Mouse (Mus musculus) T-helper 1 cell (primary cell): ENCODE measurements around the gene Zfp112.

ENCODE experiments used
- in situ Hi-C: fragments of 300-600 bp; cut with MboI, MseI; formaldehyde crosslinking; loops from one replicate; pipeline ENCODE4 v1.15.1; 2025; ENCODE audit warnings: high pct_unique_total_duplicates

Zfp112 gene

GRCm38 (mm10) chr7:24112156-24112856 is at the start of gene Zfp112:
Zfp112 (plus strand) TSS chr7:24112314.
- in situ Hi-C loops = no loop called here

- in situ Hi-C loops = loop anchor here (10.0 kb wide), 1 partner anchor 50 kb away; no protein-coding TSS in a partner anchor
Measured at GRCm38 (mm10) chr7:24074424-24074823, 37.7 kb upstream of the Zfp112 start.

GRCm38 (mm10) chr7:24081634-24082431 is 30.3 kb upstream of the Zfp112 start, which contains the start of gene Zfp180:
Zfp180 (plus strand) TSS chr7:24081924.
- in situ Hi-C loops = no loop called here

- in situ Hi-C loops = no loop called here
Measured at GRCm38 (mm10) chr7:24082457-24083235, 29.5 kb upstream of the Zfp112 start.

- in situ Hi-C loops = no loop called here
Measured at GRCm38 (mm10) chr7:24086871-24087270, 25.2 kb upstream of the Zfp112 start.

- in situ Hi-C loops = no loop called here
Measured at GRCm38 (mm10) chr7:24087485-24088125, 24.5 kb upstream of the Zfp112 start.

GRCm38 (mm10) chr7:24104403-24104802 is 7.7 kb upstream of the Zfp112 start:
- in situ Hi-C loops = no loop called here

GRCm38 (mm10) chr7:24105144-24105703 is 6.9 kb upstream of the Zfp112 start:
- in situ Hi-C loops = no loop called here

GRCm38 (mm10) chr7:24110839-24111238 is 1.3 kb upstream of the Zfp112 start:
- in situ Hi-C loops = no loop called here

GRCm38 (mm10) chr7:24111772-24112155 is 350 bp upstream of the Zfp112 start:
- in situ Hi-C loops = no loop called here

GRCm38 (mm10) chr7:24113001-24113400 is 887 bp downstream of the Zfp112 start:
- in situ Hi-C loops = no loop called here

- in situ Hi-C loops = no loop called here
Measured at GRCm38 (mm10) chr7:24116655-24117054, 4.5 kb downstream of the Zfp112 start.

- in situ Hi-C loops = no loop called here
Measured at GRCm38 (mm10) chr7:24133425-24133995, 21.4 kb downstream of the Zfp112 start.

GRCm38 (mm10) chr7:24133996-24134828 is 22.1 kb downstream of the Zfp112 start, which contains the start of gene Zfp235:
Zfp235 (plus strand) TSS chr7:24134169.
- in situ Hi-C loops = no loop called here

- in situ Hi-C loops = no loop called here
Measured at GRCm38 (mm10) chr7:24142566-24142965, 30.5 kb downstream of the Zfp112 start.

- in situ Hi-C loops = loop anchor here (5.0 kb wide), 1 partner anchor 134 kb away; no protein-coding TSS in a partner anchor
Measured at GRCm38 (mm10) chr7:24153272-24153671, 41.2 kb downstream of the Zfp112 start.

- in situ Hi-C loops = loop anchor here (5.0 kb wide), 1 partner anchor 35 kb away; no protein-coding TSS in a partner anchor
Measured at GRCm38 (mm10) chr7:24172191-24172590, 60.1 kb downstream of the Zfp112 start.

GRCm38 (mm10) chr7:24174618-24175336 is 62.7 kb downstream of the Zfp112 start, which contains the start of gene Zfp114:
Zfp114 (plus strand) TSS chr7:24175060.
- in situ Hi-C loops = loop anchor here (5.0 kb wide), 1 partner anchor 37 kb away; no protein-coding TSS in a partner anchor

- in situ Hi-C loops = no loop called here
Measured at GRCm38 (mm10) chr7:24175337-24175711, 63.2 kb downstream of the Zfp112 start.
